Mouse (Mus musculus): ENCODE data around the gene Dixdc1.
A peak's percentile ranks its signal among the peaks of the same experiment; 100 is the strongest.

Gene Dixdc1

GRCm38 (mm10) chr9:50700921-50701691 lies 38.2 kb downstream of the Dixdc1 start:
- peak; percentile 15 to 23 for DNase-seq (ENCODE audit: low spot score in 2 of 2)

GRCm38 (mm10) chr9:50698418-50699409 lies 40.6 kb downstream of the Dixdc1 start:
- peak in 1 of 2 experiments; percentile 24 for DNase-seq (ENCODE audit: low spot score in 2 of 2)

- peak; percentile 55 to 77 for DNase-seq (ENCODE audit: low spot score in 2 of 2)
Measured at GRCm38 (mm10) chr9:50697706-50698041, 41.6 kb downstream of the Dixdc1 start.

- no peak for DNase-seq (ENCODE audit: low spot score in 2 of 2)
Measured at GRCm38 (mm10) chr9:50696851-50697705, 42.2 kb downstream of the Dixdc1 start.

- no peak for DNase-seq (ENCODE audit: low spot score in 2 of 2)
Measured at GRCm38 (mm10) chr9:50695153-50695552, 44.2 kb downstream of the Dixdc1 start.

- DNase-seq (ENCODE audit: low spot score in 2 of 2): peak; percentile 32 to 37
Measured at GRCm38 (mm10) chr9:50693631-50694030, 45.7 kb downstream of the Dixdc1 start.

- no peak for DNase-seq (ENCODE audit: low spot score in 2 of 2)
Measured at GRCm38 (mm10) chr9:50692626-50693580, 46.4 kb downstream of the Dixdc1 start.

- no peak for DNase-seq (ENCODE audit: low spot score in 2 of 2)
Measured at GRCm38 (mm10) chr9:50686866-50687652, 52.3 kb downstream of the Dixdc1 start.

GRCm38 (mm10) chr9:50681727-50682126 lies 57.6 kb downstream of the Dixdc1 start:
- DNase-seq (ENCODE audit: low spot score in 2 of 2): no peak

- DNase-seq (ENCODE audit: low spot score in 2 of 2): no peak
Measured at GRCm38 (mm10) chr9:50679406-50679805, 59.9 kb downstream of the Dixdc1 start.

GRCm38 (mm10) chr9:50674771-50675170 lies 64.5 kb downstream of the Dixdc1 start:
- no peak for DNase-seq (ENCODE audit: low spot score in 2 of 2)

GRCm38 (mm10) chr9:50670690-50671089 lies 68.6 kb downstream of the Dixdc1 start:
- DNase-seq (ENCODE audit: low spot score in 2 of 2): peak; percentile 26 to 56

- no peak for DNase-seq (ENCODE audit: low spot score in 2 of 2)
Measured at GRCm38 (mm10) chr9:50667579-50668498, 71.5 kb downstream of the Dixdc1 start.

- no peak for DNase-seq (ENCODE audit: low spot score in 2 of 2)
Measured at GRCm38 (mm10) chr9:50666442-50666841, 72.9 kb downstream of the Dixdc1 start.

- DNase-seq (ENCODE audit: low spot score in 2 of 2): no peak
Measured at GRCm38 (mm10) chr9:50664826-50665225, 74.5 kb downstream of the Dixdc1 start.

GRCm38 (mm10) chr9:50660431-50660830 lies 78.9 kb downstream of the Dixdc1 start:
- peak in 1 of 2 experiments; percentile 51 for DNase-seq (ENCODE audit: low spot score in 2 of 2)

GRCm38 (mm10) chr9:50659392-50660217 lies 79.7 kb downstream of the Dixdc1 start, which contains the start of gene Dlat:
Dlat (minus strand) TSS chr9:50659780.
- DNase-seq (ENCODE audit: low spot score in 2 of 2): peak; percentile 83 to 85

Data from urinary bladder, postnatal 36 days (tissue).